Mouse (Mus musculus) CH12.LX (cell line): ENCODE measurements at regions not wholly inside any gene's neighbourhood (a gene's known extent, or its start where the extent isn't known, plus 50 kb on each side); places are given as distances from the start of the nearest gene placed in this dataset.

Experiments used
- CTCF ChIP-seq, 2 experiments: IDR thresholded peaks in 1 of 2; conservative IDR thresholded peaks in 1 of 2; 2 replicates each; pipeline ENCODE4 v1.5.1; 2011 to 2012; ENCODE audit warnings: low read depth in 2 of 2, low read length in 2 of 2, improper control_type of control experiment in 1 of 2, inconsistent platforms in 1 of 2, mild to moderate bottlenecking in 1 of 2, moderate library complexity in 1 of 2
- EP300 ChIP-seq: IDR thresholded peaks from 2 replicates; pipeline ENCODE4 v1.6.1; 2011; ENCODE audit warnings: low read length, improper control_type of control experiment
- MEF2A ChIP-seq: IDR thresholded peaks from 2 replicates; pipeline ENCODE4 v1.6.1; 2014; ENCODE audit warnings: low read depth, mild to moderate bottlenecking, inconsistent platforms, low read length, improper control_type of control experiment, borderline replicate concordance
- NRF1 ChIP-seq: IDR thresholded peaks from 2 replicates; pipeline ENCODE4 v1.6.1; 2014; ENCODE audit warnings: low read depth, mild to moderate bottlenecking, inconsistent platforms, low read length, improper control_type of control experiment, moderate library complexity
- POLR2A ChIP-seq: IDR thresholded peaks from 2 replicates; pipeline ENCODE4 v1.6.1; 2011; ENCODE audit warnings: low read depth, mild to moderate bottlenecking, improper control_type of control experiment, low read length
- USF1 ChIP-seq: IDR thresholded peaks from 2 replicates; pipeline ENCODE4 v1.6.1; 2014; ENCODE audit warnings: low read depth, mild to moderate bottlenecking, inconsistent platforms, low read length, improper control_type of control experiment
- ZC3H11A ChIP-seq: IDR thresholded peaks from 2 replicates; pipeline ENCODE4 v1.6.1; 2012; ENCODE audit warnings: low read depth, mild to moderate bottlenecking, inconsistent platforms, low read length, improper control_type of control experiment

DNA sequence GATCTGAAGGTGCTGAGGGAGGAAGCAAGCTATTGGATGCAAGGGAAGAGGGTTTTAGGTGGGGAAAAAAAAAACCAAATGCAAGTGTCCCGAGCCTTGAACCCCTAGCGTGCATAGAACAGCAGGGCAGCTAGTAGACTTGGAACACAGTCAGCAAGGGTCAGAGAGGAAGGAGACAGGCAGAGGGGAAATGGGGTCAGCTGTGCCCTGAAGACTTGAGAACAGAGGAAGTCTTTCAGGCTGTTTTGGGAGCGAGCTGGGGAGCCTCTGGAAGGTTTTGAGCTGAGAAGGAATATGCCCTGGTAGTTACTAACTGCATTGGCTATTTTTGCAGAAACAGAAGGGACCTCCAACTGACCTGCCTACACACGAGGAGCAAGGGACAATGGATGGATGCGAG, 149.5 kb downstream of the Pten start:
- TF ChIP-seq EP300 (no peak), NRF1 (no peak), CTCF (conservative IDR thresholded peaks at IDR 0.05 in 1 of 2, IDR thresholded peaks at IDR 0.05 in 1 of 2; ENCODE audit: low read depth in 2 of 2, low read length in 2 of 2) (no peak), POLR2A (no peak), USF1 (no peak), MEF2A (no peak), ZC3H11A (no peak)
